Mouse (Mus musculus): ENCODE data around the gene Eid3.

DNA sequence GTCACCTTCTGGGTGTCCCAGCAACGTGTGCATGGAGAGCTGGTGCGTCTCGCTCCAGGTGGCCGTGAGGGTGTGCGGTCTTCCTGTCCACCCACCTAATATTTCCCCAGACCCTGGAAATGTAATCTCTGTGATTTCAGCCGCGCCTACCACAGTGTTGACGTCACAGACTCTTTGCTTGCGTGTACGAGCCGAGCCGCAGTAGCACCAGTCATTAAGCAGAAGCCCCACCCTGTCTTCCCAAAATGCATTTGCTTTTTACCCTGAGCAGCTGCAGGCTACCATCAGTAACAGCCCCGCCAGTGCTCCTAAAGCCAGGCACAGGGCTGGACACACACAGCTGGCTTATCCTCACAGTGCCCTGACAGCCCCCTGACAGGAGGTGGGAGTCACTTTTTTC is 31.5 kb downstream of the Eid3 start:
- no peak for TF ChIP-seq CTCF (IDR thresholded peaks at IDR 0.05; ENCODE audit: low read depth, low read length)
- no peak for TF ChIP-seq POLR2A (IDR thresholded peaks at IDR 0.05; ENCODE audit: extremely low read depth, insufficient read depth, low read length)
